Mouse (Mus musculus): ENCODE results near the gene AI464131.

DNA sequence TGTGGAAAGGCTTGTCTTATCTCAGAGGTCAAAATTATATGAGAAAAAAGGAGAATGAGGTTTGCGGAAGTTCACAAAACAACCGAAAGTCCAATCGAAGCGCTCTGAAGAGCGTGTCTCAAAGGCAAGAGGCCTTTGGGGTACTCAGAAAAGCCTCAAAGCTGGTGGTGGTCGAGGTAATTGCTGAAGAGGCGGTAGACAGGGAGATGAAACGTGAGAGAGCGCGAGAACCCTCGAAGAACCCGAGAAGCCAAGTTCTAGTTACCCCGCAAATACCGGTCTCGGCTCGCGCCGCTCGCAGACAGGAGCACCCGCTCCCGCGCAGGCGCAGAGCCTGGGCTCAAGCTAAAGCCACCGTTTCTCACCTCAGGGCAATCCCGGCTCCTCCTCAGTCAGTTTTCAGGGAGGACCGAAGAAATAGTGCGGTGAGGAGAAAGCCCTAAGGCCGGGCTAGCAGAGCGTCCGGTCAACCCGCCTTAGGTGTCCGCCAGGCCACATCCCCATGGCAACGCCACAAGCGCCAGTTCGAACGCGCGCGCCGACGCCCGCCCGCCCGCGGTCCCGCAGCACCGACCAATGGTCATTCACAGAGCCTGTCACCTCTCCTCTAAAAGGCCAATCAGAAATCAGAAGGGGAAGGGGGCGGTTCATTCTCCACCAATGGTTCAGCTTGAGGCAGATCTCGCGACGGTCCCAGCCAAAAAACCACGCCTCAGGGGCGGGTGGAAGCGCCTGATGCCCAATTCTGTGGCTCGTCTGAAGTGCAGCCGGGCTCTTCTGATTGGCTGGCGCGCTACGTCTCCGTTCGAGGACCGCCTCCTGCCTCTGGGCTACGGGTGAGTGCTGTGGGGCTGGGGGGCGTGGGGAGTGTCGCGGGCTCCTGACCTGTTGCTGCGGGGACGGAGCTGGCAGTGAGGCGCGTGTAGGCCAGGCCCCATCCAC, 38.3 kb downstream of the AI464131 start, which contains the start of the genes Kif24 and Nudt2:
- peak; percentile 75 for TF ChIP-seq EP300 (IDR thresholded peaks at IDR 0.05; ENCODE audit: low read depth)
- no peak for TF ChIP-seq CTCF (IDR thresholded peaks at IDR 0.05; ENCODE audit: low read depth)

Measured in liver, embryonic 14.5 days (tissue).